Mouse (Mus musculus) embryonic facial prominence, embryonic 12.5 days (tissue): Measurements from ENCODE around the gene Slc33a1. TPM values are rescaled to one million over a fixed set of nuclear protein-coding genes. Genes with fewer than 3 reads are reported as not detected.

Experiments
- ATAC-seq: fragments of 200-750 bp; cut with Nextera tagmentation; 2 replicates; pipeline ENCODE4 v1.8.0; 2017; ENCODE audit not compliant: insufficient number of reproducible peaks, insufficient read depth, low FRiP score, low TSS enrichment
- H3K27ac ChIP-seq: fragments of 300-500 bp; sonication (generic); 2 replicates; pipeline ENCODE4 v1.5.1; 2016; ENCODE audit warnings: mild to moderate bottlenecking
- H3K27me3 ChIP-seq: fragments of 300-500 bp; sonication (generic); 2 replicates; pipeline ENCODE4 v1.6.1; 2016; ENCODE audit warnings: mild to moderate bottlenecking, moderate library complexity
- H3K36me3 ChIP-seq: fragments of 300-500 bp; sonication (generic); 2 replicates; pipeline ENCODE4 v1.6.1; 2016; ENCODE audit warnings: mild to moderate bottlenecking
- H3K4me1 ChIP-seq: fragments of 300-500 bp; sonication (generic); 2 replicates; pipeline ENCODE4 v1.6.1; 2016
- H3K4me2 ChIP-seq: fragments of 300-500 bp; sonication (generic); replicated peaks from 2 replicates; pipeline ENCODE4 v1.6.1; 2016; ENCODE audit warnings: mild to moderate bottlenecking, moderate library complexity
- H3K4me3 ChIP-seq: fragments of 300-500 bp; sonication (generic); 2 replicates; pipeline ENCODE4 v1.5.1; 2016; ENCODE audit warnings: mild to moderate bottlenecking
- H3K9ac ChIP-seq: fragments of 300-500 bp; sonication (generic); 2 replicates; pipeline ENCODE4 v1.6.1; 2016; ENCODE audit warnings: mild to moderate bottlenecking, moderate library complexity
- H3K9me3 ChIP-seq: fragments of 300-500 bp; sonication (generic); 2 replicates; pipeline ENCODE4 v1.6.1; 2016; ENCODE audit warnings: mild to moderate bottlenecking, moderate library complexity
- WGBS: fragments of 180-500 bp; shearing (Covaris S2); methylation state at CpG from one replicate; pipeline ENCODE4 v1.1.7; 2016; 5-methylcytosine and 5-hydroxymethylcytosine counted together
- polyA plus RNA-seq: library from polyadenylated mRNA; unstranded; fragments of >200 nt; fragmentation: Nextera tagmentation; extraction: Ambion mirVana; gene quantifications from 2 replicates; pipeline ENCODE4 v1.2.1, GENCODE M21; 2016

The Slc33a1 gene
- polyA plus RNA-seq, 1 experiment from 2014 or later, result 17.3 TPM

DNA sequence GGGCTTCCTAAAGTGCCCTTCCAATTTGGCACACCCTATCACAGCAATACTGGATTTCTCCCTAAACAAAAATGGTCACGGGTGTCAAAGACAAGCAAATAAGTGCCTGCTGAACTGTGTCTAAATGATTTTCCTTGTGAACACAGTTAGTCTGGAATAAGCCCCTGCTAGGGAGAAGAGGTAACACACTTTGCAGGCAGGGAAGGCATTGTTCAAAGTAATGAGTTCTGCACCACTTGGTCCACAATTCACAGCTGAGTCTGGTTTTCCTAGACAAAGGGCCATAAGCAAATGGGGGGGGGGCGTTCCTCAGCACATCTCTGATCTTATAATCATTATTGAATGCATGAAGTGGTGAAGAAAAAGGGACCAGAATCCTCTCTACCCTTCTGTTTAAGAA lies 68.8 kb downstream of the Slc33a1 start:
- Histone ChIP-seq H3K4me3 (no peak overlapping the region), H3K27me3 (no peaks in the 10 kb centered on the region), H3K4me2 (no peak overlapping the region), H3K9me3 (no peaks in the 10 kb centered on the region), H3K27ac (no peak overlapping the region), H3K4me1 (peaks cover 6% of the 10 kb centered on the region; the same call in 1 of the 2 replicates), H3K9ac (no peak overlapping the region), H3K36me3 (no peaks in the 10 kb centered on the region)
- ATAC-seq, result no peak
- 50% methylated on average over 2 of the region's 2 CpGs for WGBS

DNA sequence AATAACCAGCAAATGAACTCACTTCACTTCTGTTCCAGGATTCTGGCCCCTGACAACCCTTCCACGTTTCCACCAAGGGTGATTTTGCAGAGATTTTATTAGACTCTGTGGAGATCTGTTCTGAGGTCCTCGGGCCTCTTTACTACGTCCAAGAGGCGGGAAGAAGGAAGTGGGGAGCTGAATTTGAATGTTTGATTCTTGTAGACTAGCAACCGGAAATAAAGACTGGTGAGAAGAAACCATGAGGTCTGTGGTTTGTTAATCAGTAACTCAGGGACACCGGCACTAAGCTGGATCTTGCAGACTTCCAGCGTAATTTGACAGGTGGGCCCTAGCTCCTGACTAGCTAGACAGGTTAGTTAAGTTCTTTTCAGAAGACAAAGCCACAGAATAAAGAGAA lies 70.9 kb downstream of the Slc33a1 start:
- H3K9me3 ChIP-seq, result no peaks in the 10 kb centered on the region
- no peak overlapping the region for H3K4me2 ChIP-seq
- no peaks in the 10 kb centered on the region for H3K4me1 ChIP-seq
- H3K36me3 ChIP-seq, result no peaks in the 10 kb centered on the region
- no peak overlapping the region for H3K4me3 ChIP-seq
- H3K9ac ChIP-seq, result no peak overlapping the region
- 69% methylated on average over 7 of the region's 7 CpGs for WGBS
- H3K27ac ChIP-seq, result no peak overlapping the region
- no peaks in the 10 kb centered on the region for H3K27me3 ChIP-seq
- no peak for ATAC-seq

DNA sequence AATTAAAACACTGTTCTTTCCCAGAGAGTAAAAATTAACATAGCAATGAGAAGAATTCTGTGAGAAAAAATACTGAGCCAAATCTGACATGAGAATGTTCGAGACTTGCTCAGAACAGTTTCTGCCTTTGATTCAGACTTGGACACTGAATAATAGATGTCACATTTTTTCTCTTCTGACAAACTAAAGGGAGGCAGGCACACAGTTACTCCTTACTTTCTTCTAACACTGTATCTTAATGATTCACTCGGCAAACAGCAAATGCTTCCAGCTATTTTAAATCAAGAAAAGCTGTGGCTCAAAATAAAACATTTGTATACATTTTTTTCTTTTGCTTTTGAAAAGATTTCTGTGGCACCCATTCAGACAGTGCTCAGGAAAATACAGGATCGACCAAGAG lies 72.4 kb downstream of the Slc33a1 start:
- H3K9me3 ChIP-seq, result no peaks in the 10 kb centered on the region
- no peak for ATAC-seq
- WGBS, result 50% methylated on average over 3 of the region's 3 CpGs
- H3K4me2 ChIP-seq, result no peak overlapping the region
- H3K36me3 ChIP-seq, result no peaks in the 10 kb centered on the region
- H3K27ac ChIP-seq, result no peak overlapping the region
- H3K4me3 ChIP-seq, result no peak overlapping the region
- no peaks in the 10 kb centered on the region for H3K4me1 ChIP-seq
- H3K27me3 ChIP-seq, result no peaks in the 10 kb centered on the region
- H3K9ac ChIP-seq, result no peak overlapping the region

Other genes starting within 250 kb of the Slc33a1 start
- 5.7 and 8.4 TPM in 2 replicates for gene Plch1, start 65.3 kb downstream of the Slc33a1 start, polyA plus RNA-seq
- gene E130311K13Rik, start 35.3 kb downstream of the Slc33a1 start, polyA plus RNA-seq, result 5.4 and 7.1 TPM in 2 replicates
- gene Gmps, start 11.3 kb upstream of the Slc33a1 start, polyA plus RNA-seq, result 56.2 and 57.5 TPM in 2 replicates
- 0.05 and 0.08 TPM in 2 replicates for gene Vmn2r1, start 116.8 kb upstream of the Slc33a1 start, polyA plus RNA-seq
- gene Vmn2r2, start 177.2 kb upstream of the Slc33a1 start, polyA plus RNA-seq, result 0.05 TPM in 1 of 2 replicates, not detected in the other